Mouse (Mus musculus): ENCODE measurements around the gene AC141477.1. TPM values are rescaled to one million over a fixed set of nuclear protein-coding genes. Genes with fewer than 3 reads are reported as not detected.

The AC141477.1 gene
- total and polyA plus RNA-seq, 2 experiments from 2014 or later, result not detected

DNA sequence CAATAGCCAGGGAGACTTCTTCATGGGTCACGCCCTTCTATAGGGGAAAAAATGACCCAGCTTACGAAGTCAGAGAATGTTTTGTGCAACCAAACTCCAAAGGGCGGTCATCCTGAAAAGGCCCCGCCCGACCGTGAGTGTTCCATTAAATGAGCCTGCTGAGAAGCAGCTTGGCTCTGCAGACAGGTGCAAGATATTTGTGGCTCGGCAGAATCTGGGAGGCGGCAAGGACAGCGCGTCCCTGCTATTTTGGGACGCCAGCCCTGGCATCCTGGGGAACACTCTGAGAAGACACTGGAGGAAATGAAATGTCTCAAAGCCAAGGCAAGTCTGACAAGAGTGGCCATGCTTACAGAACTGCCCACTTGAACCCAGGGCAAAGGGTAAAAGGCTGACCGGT is 23.4 kb downstream of the AC141477.1 start:
- Histone ChIP-seq H3K9me3 (ENCODE audit: low read length) (no peaks in the 10 kb centered on the region), H3K4me2 (ENCODE audit: low read depth, low read length) (no peak overlapping the region), H3K36me3 (ENCODE audit: insufficient read depth, low read length) (peaks cover 53% of the 10 kb centered on the region), H3K4me3 (ENCODE audit: low read length) (no peak overlapping the region), H3K27ac (no peak overlapping the region), H3K9ac (replicated peaks; ENCODE audit: low read length) (no peak overlapping the region), H3K4me1 (ENCODE audit: insufficient read depth, low read length) (no peaks in the 10 kb centered on the region), H3K27me3 (ENCODE audit: insufficient read depth, low read length) (no peaks in the 10 kb centered on the region)
- no peak for ATAC-seq
- TF ChIP-seq CTCF (IDR thresholded peaks at IDR 0.05; ENCODE audit: low read depth), result no peak
- 81% methylated on average over 12 of the region's 12 CpGs for WGBS
- no peak for DNase-seq (ENCODE audit: low spot score)

DNA sequence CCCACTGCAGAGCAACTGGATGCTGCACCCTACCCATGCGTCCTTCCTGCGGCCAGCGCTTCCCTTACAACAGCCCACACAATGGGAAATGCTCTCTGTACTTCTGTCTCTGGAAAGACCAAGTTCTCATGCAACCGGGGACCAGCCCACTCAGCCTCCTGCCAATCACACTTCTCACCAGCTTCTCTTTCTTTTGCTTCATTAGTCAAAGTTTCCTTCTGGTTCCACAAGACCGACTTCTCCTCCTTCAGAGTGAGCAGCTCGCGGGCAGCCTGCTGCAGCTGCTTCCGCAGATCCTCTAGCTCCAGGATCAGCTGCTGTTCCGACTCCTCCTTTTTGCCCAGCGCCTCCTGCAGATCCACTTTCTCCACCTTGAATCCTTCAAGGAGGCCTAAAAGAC is 31.7 kb downstream of the AC141477.1 start:
- H3K4me3 ChIP-seq (ENCODE audit: low read length), result no peak overlapping the region
- H3K9ac ChIP-seq (replicated peaks; ENCODE audit: low read length), result no peak overlapping the region
- H3K4me2 ChIP-seq (ENCODE audit: low read depth, low read length), result no peak overlapping the region
- H3K27ac ChIP-seq, result no peak overlapping the region
- no peak for TF ChIP-seq CTCF (IDR thresholded peaks at IDR 0.05; ENCODE audit: low read depth)
- WGBS, result 87% methylated on average over 10 of the region's 10 CpGs
- H3K9me3 ChIP-seq (ENCODE audit: low read length), result no peaks in the 10 kb centered on the region
- no peak for ATAC-seq
- H3K27me3 ChIP-seq (ENCODE audit: insufficient read depth, low read length), result no peaks in the 10 kb centered on the region
- DNase-seq (ENCODE audit: low spot score), result no peak
- peaks cover 53% of the 10 kb centered on the region for H3K36me3 ChIP-seq (ENCODE audit: insufficient read depth, low read length)
- H3K4me1 ChIP-seq (ENCODE audit: insufficient read depth, low read length), result no peaks in the 10 kb centered on the region

DNA sequence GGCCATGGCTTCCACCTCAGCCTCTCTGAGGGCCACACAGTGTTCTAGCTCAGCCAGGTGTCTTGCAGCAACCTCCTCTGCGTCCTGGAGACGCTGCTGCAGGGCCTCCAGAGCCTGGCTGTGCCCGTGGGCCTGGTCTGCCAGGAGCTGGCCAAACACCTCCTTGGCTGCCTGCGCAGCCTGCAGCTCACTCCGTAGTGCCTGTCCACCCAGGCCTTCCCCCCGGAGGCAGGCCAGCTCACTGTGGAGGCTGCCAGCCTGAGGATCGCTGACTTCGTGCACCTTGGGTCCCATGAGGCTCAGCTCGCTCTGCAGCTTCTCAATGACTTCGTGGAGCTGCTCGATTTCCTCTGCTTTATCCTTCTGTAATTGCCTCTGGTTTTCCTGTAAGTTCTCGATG is 47.6 kb downstream of the AC141477.1 start:
- no peak overlapping the region for H3K27ac ChIP-seq
- H3K36me3 ChIP-seq (ENCODE audit: insufficient read depth, low read length), result peaks cover 34% of the 10 kb centered on the region
- no peak overlapping the region for H3K4me3 ChIP-seq (ENCODE audit: low read length)
- no peak overlapping the region for H3K9ac ChIP-seq (replicated peaks; ENCODE audit: low read length)
- ATAC-seq (no peak), DNase-seq (ENCODE audit: low spot score) (no peak)
- H3K9me3 ChIP-seq (ENCODE audit: low read length), result no peaks in the 10 kb centered on the region
- H3K27me3 ChIP-seq (ENCODE audit: insufficient read depth, low read length), result no peaks in the 10 kb centered on the region
- H3K4me1 ChIP-seq (ENCODE audit: insufficient read depth, low read length), result no peaks in the 10 kb centered on the region
- 92% methylated on average over 12 of the region's 12 CpGs for WGBS
- H3K4me2 ChIP-seq (ENCODE audit: low read depth, low read length), result no peak overlapping the region
- TF ChIP-seq CTCF (IDR thresholded peaks at IDR 0.05; ENCODE audit: low read depth), result no peak

DNA sequence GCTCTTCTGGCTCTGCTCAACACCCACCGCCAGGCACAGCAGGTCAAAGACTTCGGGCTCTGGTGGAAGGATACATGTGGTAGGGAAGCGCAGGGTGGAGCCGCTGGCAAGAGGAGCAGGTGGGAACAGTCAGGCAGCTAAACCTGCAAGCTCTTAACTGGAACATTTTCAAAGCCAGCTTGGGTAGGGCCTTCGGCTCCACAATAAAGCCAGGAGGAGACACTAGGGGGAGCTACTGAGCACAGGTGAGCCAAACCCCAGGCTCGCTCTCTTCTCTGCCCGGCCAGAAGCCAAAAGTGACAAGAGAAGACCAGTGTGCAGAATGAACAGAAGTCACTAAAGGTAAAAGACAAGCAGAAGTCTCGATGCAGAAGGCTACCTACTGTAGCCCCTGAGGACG is 48.5 kb downstream of the AC141477.1 start:
- Histone ChIP-seq H3K36me3 (ENCODE audit: insufficient read depth, low read length) (peaks cover 36% of the 10 kb centered on the region), H3K27me3 (ENCODE audit: insufficient read depth, low read length) (no peaks in the 10 kb centered on the region), H3K4me3 (ENCODE audit: low read length) (no peak overlapping the region), H3K4me2 (ENCODE audit: low read depth, low read length) (no peak overlapping the region), H3K4me1 (ENCODE audit: insufficient read depth, low read length) (no peaks in the 10 kb centered on the region), H3K9me3 (ENCODE audit: low read length) (no peaks in the 10 kb centered on the region), H3K27ac (no peak overlapping the region), H3K9ac (replicated peaks; ENCODE audit: low read length) (no peak overlapping the region)
- DNase-seq (ENCODE audit: low spot score) (no peak), ATAC-seq (no peak)
- peak; percentile 55 for TF ChIP-seq CTCF (IDR thresholded peaks at IDR 0.05; ENCODE audit: low read depth)
- 93% methylated on average over 9 of the region's 9 CpGs for WGBS

- no peaks in the 10 kb centered on the region for H3K27me3 ChIP-seq (ENCODE audit: insufficient read depth, low read length)
- no peak overlapping the region for H3K4me3 ChIP-seq (ENCODE audit: low read length)
- 93% methylated on average over 9 of the region's 9 CpGs for WGBS
- H3K4me1 ChIP-seq (ENCODE audit: insufficient read depth, low read length), result no peaks in the 10 kb centered on the region
- no peak overlapping the region for H3K27ac ChIP-seq
- DNase-seq (ENCODE audit: low spot score) (no peak), ATAC-seq (no peak)
- H3K36me3 ChIP-seq (ENCODE audit: insufficient read depth, low read length), result peaks cover 38% of the 10 kb centered on the region
- H3K4me2 ChIP-seq (ENCODE audit: low read depth, low read length), result no peak overlapping the region
- H3K9ac ChIP-seq (replicated peaks; ENCODE audit: low read length), result no peak overlapping the region
- H3K9me3 ChIP-seq (ENCODE audit: low read length), result no peaks in the 10 kb centered on the region
- TF ChIP-seq CTCF (IDR thresholded peaks at IDR 0.05; ENCODE audit: low read depth), result no peak
Observed at GRCm38 (mm10) chr10:76391166-76391565, 49.1 kb downstream of the AC141477.1 start.

Other genes with a start within 250 kb of the AC141477.1 start
- 148 and 174 TPM in 2 replicates for gene Prmt2, start 202.6 kb downstream of the AC141477.1 start, total RNA-seq (2014; rRNA removed)
- 245 and 250 TPM in 2 replicates for gene Prmt2, start 202.6 kb downstream of the AC141477.1 start, polyA plus RNA-seq (2015; fragmentation: Nextera tagmentation; extraction: Ambion mirVana)
- 13.0 and 22.3 TPM in 2 replicates for gene S100b, start 186.6 kb downstream of the AC141477.1 start, total RNA-seq (2014; rRNA removed)
- gene S100b, start 186.6 kb downstream of the AC141477.1 start, polyA plus RNA-seq (2015; fragmentation: Nextera tagmentation; extraction: Ambion mirVana), result 25.2 and 26.7 TPM in 2 replicates
- gene Dip2a, start 95.2 kb downstream of the AC141477.1 start, total RNA-seq (2014; rRNA removed), result 54.3 and 65.2 TPM in 2 replicates
- gene Dip2a, start 95.2 kb downstream of the AC141477.1 start, polyA plus RNA-seq (2015; fragmentation: Nextera tagmentation; extraction: Ambion mirVana), result 12.6 TPM in 2 replicates
- gene Pcnt, start 2.3 kb upstream of the AC141477.1 start, total RNA-seq (2014; rRNA removed), result 9.7 and 10.1 TPM in 2 replicates
- gene Pcnt, start 2.3 kb upstream of the AC141477.1 start, polyA plus RNA-seq (2015; fragmentation: Nextera tagmentation; extraction: Ambion mirVana), result 4.8 and 5.4 TPM in 2 replicates
- gene 2610028H24Rik, start 8.6 kb upstream of the AC141477.1 start, total RNA-seq (2014; rRNA removed), result not detected in 2 replicates
- not detected in 2 replicates for gene 2610028H24Rik, start 8.6 kb upstream of the AC141477.1 start, polyA plus RNA-seq (2015; fragmentation: Nextera tagmentation; extraction: Ambion mirVana)
- gene Mcm3ap, start 28.5 kb upstream of the AC141477.1 start, total RNA-seq (2014; rRNA removed), result 28.8 and 29.1 TPM in 2 replicates
- gene Mcm3ap, start 28.5 kb upstream of the AC141477.1 start, polyA plus RNA-seq (2015; fragmentation: Nextera tagmentation; extraction: Ambion mirVana), result 49.0 and 55.7 TPM in 2 replicates
- 4.6 and 4.7 TPM in 2 replicates for gene Ybey, start 28.7 kb upstream of the AC141477.1 start, total RNA-seq (2014; rRNA removed)
- 4.1 and 4.2 TPM in 2 replicates for gene Ybey, start 28.7 kb upstream of the AC141477.1 start, polyA plus RNA-seq (2015; fragmentation: Nextera tagmentation; extraction: Ambion mirVana)
- 55.1 and 68.1 TPM in 2 replicates for gene Lss, start 91.1 kb upstream of the AC141477.1 start, total RNA-seq (2014; rRNA removed)
- 33.5 and 38.0 TPM in 2 replicates for gene Lss, start 91.1 kb upstream of the AC141477.1 start, polyA plus RNA-seq (2015; fragmentation: Nextera tagmentation; extraction: Ambion mirVana)
- gene Spatc1l, start 121.8 kb upstream of the AC141477.1 start, total RNA-seq (2014; rRNA removed), result not detected in 2 replicates
- gene Spatc1l, start 121.8 kb upstream of the AC141477.1 start, polyA plus RNA-seq (2015; fragmentation: Nextera tagmentation; extraction: Ambion mirVana), result not detected in 2 replicates
- gene Ftcd, start 135.2 kb upstream of the AC141477.1 start, total RNA-seq (2014; rRNA removed), result 0.75 TPM in 1 of 2 replicates, not detected in the other
- gene Ftcd, start 135.2 kb upstream of the AC141477.1 start, polyA plus RNA-seq (2015; fragmentation: Nextera tagmentation; extraction: Ambion mirVana), result 0.14 TPM in 1 of 2 replicates, not detected in the other
- 30.3 and 37.8 TPM in 2 replicates for gene Col6a2, start 183.2 kb upstream of the AC141477.1 start, total RNA-seq (2014; rRNA removed)
- 20.3 and 22.2 TPM in 2 replicates for gene Col6a2, start 183.2 kb upstream of the AC141477.1 start, polyA plus RNA-seq (2015; fragmentation: Nextera tagmentation; extraction: Ambion mirVana)

All from hindbrain, postnatal 0 days (tissue).